Mouse (Mus musculus) forebrain, embryonic 11.5 days (tissue): ENCODE measurements around the gene Trio. TPM values are rescaled to one million over a fixed set of nuclear protein-coding genes. Genes with fewer than 3 reads are reported as not detected.

Experiments used
- ATAC-seq: fragments of 200-750 bp; cut with Nextera tagmentation; replicated peaks from 2 replicates; pipeline ENCODE4 v1.8.0; 2017; ENCODE audit warnings: moderate TSS enrichment; ENCODE audit not compliant: low FRiP score
- DNase-seq: peaks from one replicate; pipeline ENCODE4 v3.0.0-alpha.2; 2017; ENCODE audit warnings: low spot score
- H3K27ac ChIP-seq: fragments of 300-500 bp; sonication (generic); 2 replicates; pipeline ENCODE4 v1.5.1; 2014; ENCODE audit warnings: low read depth, low read length
- H3K27me3 ChIP-seq: fragments of 300-500 bp; sonication (generic); 2 replicates; pipeline ENCODE4 v1.6.1; 2014; ENCODE audit warnings: mild to moderate bottlenecking, low read length, mixed read lengths; ENCODE audit not compliant: control insufficient read depth, insufficient read depth
- H3K36me3 ChIP-seq: fragments of 300-500 bp; sonication (generic); 2 replicates; pipeline ENCODE4 v1.6.1; 2014; ENCODE audit warnings: mild to moderate bottlenecking, low read length, moderate library complexity, mixed read lengths; ENCODE audit not compliant: control insufficient read depth, insufficient read depth
- H3K4me1 ChIP-seq: fragments of 300-500 bp; sonication (generic); replicated peaks from 2 replicates; pipeline ENCODE4 v1.6.1; 2014; ENCODE audit warnings: low read length, mixed read lengths; ENCODE audit not compliant: control insufficient read depth, insufficient read depth
- H3K4me2 ChIP-seq: fragments of 300-500 bp; sonication (generic); 2 replicates; pipeline ENCODE4 v1.6.1; 2014; ENCODE audit warnings: low read depth, mild to moderate bottlenecking, low read length, moderate library complexity, mixed read lengths; ENCODE audit not compliant: severe bottlenecking
- H3K4me3 ChIP-seq: fragments of 300-500 bp; sonication (generic); 2 replicates; pipeline ENCODE4 v1.5.1; 2014; ENCODE audit warnings: low read depth, low read length
- H3K9ac ChIP-seq: fragments of 300-500 bp; sonication (generic); 2 replicates; pipeline ENCODE4 v1.6.1; 2014; ENCODE audit warnings: low read length
- H3K9me3 ChIP-seq: fragments of 300-500 bp; sonication (generic); 2 replicates; pipeline ENCODE4 v1.6.1; 2016; ENCODE audit warnings: low read length, mixed read lengths; ENCODE audit not compliant: control insufficient read depth
- WGBS: fragments of 180-500 bp; shearing (Covaris S2); extraction: QIAGEN DNeasy Blood & Tissue Kit; methylation state at CpG from one replicate; pipeline ENCODE4 v1.1.7; 2014; 5-methylcytosine and 5-hydroxymethylcytosine counted together
- polyA plus RNA-seq: library from polyadenylated mRNA; unstranded; fragments of >200 nt; fragmentation: Nextera tagmentation; extraction: Ambion mirVana; gene quantifications from 2 replicates; pipeline ENCODE4 v1.2.1, GENCODE M21; 2014

Trio gene
- polyA plus RNA-seq, 1 experiment from 2014 or later, result 41.8 TPM

DNA sequence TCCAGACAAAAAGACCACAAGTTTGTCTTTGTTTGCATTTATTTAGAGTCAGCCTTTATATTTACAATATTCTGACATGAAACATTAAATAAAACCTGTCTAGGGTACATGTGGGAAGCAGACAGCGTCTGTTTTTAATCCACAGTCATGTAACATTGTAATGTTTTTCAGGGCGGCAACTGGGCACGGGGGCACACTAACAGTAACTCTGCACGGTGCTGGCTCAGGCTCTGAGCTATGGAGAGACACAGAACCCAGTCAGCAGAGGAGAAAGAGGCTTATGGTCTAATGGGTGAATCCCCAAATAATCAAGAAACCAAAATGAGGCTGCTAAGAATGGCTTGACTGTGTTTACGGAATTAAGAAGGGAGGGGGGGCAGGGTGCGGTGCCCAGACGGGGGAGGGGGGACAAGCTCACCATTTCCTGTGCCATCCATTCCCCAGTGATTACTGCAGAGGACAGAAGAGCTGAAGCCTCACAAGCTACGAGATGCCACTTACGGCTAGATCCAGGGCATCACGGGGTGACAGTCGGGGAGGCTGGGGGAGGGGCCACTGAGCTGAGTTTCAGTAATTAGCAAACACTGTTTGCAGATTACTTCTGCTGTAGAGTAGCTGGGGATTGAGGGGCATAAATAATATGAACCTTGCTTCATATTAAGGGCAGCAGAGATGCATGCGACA, 255.0 kb downstream of the Trio start:
- Histone ChIP-seq H3K9ac (no peak overlapping the region), H3K27ac (no peak overlapping the region), H3K9me3 (no peaks in the 10 kb centered on the region)

DNA sequence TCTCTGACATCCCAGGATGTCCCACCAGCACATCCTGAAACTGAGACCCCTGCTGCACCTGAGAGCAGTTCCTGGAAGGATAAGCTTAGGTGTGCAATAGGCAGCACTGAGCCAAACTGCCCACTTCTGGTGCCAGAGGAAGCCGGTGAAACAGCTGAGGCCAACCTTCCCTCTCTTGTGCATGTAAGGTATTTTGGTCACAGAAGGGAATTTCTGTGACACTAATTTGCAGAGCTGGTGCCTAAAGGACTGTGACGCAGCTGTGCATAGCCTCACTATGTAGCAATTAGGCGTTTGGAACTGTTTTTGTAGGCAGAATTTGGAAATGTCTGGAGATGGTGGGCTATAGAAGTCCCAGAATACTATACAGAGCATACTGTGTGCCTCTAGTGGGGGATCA, 264.2 kb downstream of the Trio start:
- Histone ChIP-seq H3K27me3 (no peaks in the 10 kb centered on the region), H3K36me3 (no peaks in the 10 kb centered on the region; the same call in 1 of the 2 replicates), H3K4me2 (no peak overlapping the region), H3K4me3 (no peak overlapping the region), H3K9me3 (no peaks in the 10 kb centered on the region), H3K9ac (no peak overlapping the region), H3K4me1 (no peaks in the 10 kb centered on the region), H3K27ac (0 out of 2 replicates have a peak overlapping the region, but pooled peaks have one; percentile 6)
- ATAC-seq (no peak), DNase-seq (no peak)
- 86% methylated on average over 3 of the region's 3 CpGs for WGBS

More for the DNA sequence above, 255.0 kb downstream of the Trio start:
- no peak for DNase-seq
- WGBS, result 60% methylated on average over 12 of the region's 12 CpGs
- no peaks in the 10 kb centered on the region for H3K27me3 ChIP-seq
- H3K4me2 ChIP-seq, result no peak overlapping the region
- peaks cover 10% of the 10 kb centered on the region; the same call in 1 of the 2 replicates for H3K36me3 ChIP-seq
- peaks cover 3% of the 10 kb centered on the region; the same call in 1 of the 2 replicates for H3K4me1 ChIP-seq
- H3K4me3 ChIP-seq, result no peak overlapping the region
- ATAC-seq, result peak; percentile 58

DNA sequence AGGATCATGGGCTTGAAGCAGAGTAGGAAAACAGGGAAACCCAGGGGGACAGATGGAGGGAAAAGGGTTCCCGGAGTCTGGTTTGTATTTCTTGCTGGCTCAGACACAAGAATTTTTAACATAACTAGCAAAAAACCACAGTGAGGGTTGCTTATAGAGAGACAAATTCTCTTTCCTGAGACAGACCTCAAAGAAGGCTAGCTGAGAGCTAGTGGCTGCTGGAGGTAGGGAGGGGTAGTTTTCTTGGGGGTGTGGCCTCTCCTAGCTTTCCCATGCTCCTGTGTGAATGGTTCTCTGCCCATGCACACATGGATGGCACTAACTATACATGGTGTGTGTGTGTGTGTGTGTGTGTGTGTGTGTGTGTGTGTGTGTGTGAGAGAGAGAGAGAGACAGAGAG, 265.0 kb downstream of the Trio start:
- no peak for ATAC-seq
- H3K36me3 ChIP-seq, result no peaks in the 10 kb centered on the region

DNA sequence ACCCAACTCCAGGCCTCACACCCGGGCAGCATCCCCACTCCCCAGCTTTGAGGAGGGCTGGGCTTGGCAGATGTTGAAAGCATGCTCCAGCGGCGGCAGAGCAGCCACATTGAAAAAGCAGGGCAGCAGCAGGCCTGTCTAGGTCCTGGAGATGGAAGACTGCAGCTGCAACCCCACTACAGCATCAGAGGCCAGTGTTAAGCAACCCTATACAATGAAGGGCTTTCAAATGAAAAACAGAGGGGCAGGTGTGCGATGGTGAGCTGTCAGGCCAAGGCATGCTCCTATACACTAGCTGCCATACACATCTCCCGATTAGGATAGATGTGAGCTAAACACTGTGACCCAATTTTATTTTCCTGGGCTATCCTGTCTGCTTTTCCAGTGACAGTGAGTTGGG, 265.8 kb downstream of the Trio start:
- WGBS, result 80% methylated on average over 5 of the region's 5 CpGs
- ATAC-seq, result no peak
- no peak overlapping the region for H3K27ac ChIP-seq

More for the DNA sequence above, 265.0 kb downstream of the Trio start:
- Histone ChIP-seq H3K4me2 (no peak overlapping the region), H3K9me3 (no peaks in the 10 kb centered on the region), H3K4me1 (no peaks in the 10 kb centered on the region), H3K4me3 (no peak overlapping the region), H3K27me3 (no peaks in the 10 kb centered on the region), H3K27ac (no peak overlapping the region), H3K9ac (no peak overlapping the region)
- WGBS, result 95% methylated on average over 1 of the region's 1 CpGs
- DNase-seq, result no peak

DNA sequence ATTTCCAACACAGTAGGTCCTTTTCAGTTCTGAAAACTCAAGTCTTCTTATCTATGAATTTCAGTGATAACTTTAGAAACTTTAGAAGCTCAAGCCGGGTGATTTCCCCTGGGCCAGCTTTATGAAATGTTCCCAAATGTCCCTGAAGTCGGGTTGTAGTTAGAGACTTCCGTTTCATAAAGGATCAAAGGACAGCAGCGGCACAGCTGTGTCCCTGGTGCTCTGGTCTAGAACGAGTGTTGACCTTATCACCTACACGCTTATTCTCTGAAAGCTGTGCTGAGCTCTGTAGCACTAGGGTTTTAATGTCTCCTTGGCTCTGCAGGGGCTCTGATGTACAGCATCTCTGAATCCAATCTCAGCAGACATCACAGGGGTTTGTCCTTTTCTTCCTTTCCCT, 267.0 kb downstream of the Trio start:
- no peaks in the 10 kb centered on the region for H3K9me3 ChIP-seq
- ATAC-seq, result no peak
- H3K36me3 ChIP-seq, result peaks cover 3% of the 10 kb centered on the region; the same call in 1 of the 2 replicates

More for the DNA sequence above, 265.8 kb downstream of the Trio start:
- H3K36me3 ChIP-seq, result peaks cover 3% of the 10 kb centered on the region; the same call in 1 of the 2 replicates
- no peak overlapping the region for H3K4me3 ChIP-seq
- no peaks in the 10 kb centered on the region for H3K9me3 ChIP-seq
- no peaks in the 10 kb centered on the region for H3K4me1 ChIP-seq
- no peaks in the 10 kb centered on the region for H3K27me3 ChIP-seq
- no peak overlapping the region for H3K4me2 ChIP-seq
- H3K9ac ChIP-seq, result no peak overlapping the region
- no peak for DNase-seq

DNA sequence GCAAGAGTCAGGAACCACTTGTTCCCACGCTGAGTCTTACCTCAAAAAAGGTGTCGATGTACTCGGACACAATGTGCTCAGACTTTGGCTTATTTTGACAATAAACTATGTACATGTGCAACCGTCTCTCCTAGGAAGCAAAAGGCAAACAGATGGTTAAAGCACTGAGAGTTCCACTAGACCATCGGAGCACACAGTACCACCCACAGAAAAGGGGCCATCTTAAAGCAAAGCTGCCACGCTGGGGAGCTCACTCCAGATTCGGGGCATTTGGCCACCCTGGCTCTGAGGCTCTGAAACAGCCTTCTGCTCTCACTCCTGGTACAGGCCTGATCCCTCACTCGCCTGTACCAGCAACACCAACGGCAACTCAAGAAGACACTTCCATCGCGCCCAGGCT, 269.2 kb downstream of the Trio start:
- H3K36me3 ChIP-seq, result peaks cover 3% of the 10 kb centered on the region; the same call in 1 of the 2 replicates
- H3K4me1 ChIP-seq, result no peaks in the 10 kb centered on the region
- H3K4me3 ChIP-seq, result no peak overlapping the region
- H3K27me3 ChIP-seq, result no peaks in the 10 kb centered on the region
- ATAC-seq (no peak), DNase-seq (no peak)
- 94% methylated on average over 11 of the region's 11 CpGs for WGBS
- no peak overlapping the region for H3K27ac ChIP-seq
- no peak overlapping the region for H3K9ac ChIP-seq
- H3K4me2 ChIP-seq, result no peak overlapping the region
- no peaks in the 10 kb centered on the region for H3K9me3 ChIP-seq

More for the DNA sequence above, 267.0 kb downstream of the Trio start:
- Histone ChIP-seq H3K27me3 (no peaks in the 10 kb centered on the region), H3K4me1 (no peaks in the 10 kb centered on the region), H3K4me2 (no peak overlapping the region), H3K4me3 (no peak overlapping the region), H3K9ac (no peak overlapping the region), H3K27ac (no peak overlapping the region)
- DNase-seq, result no peak
- WGBS, result 78% methylated on average over 6 of the region's 6 CpGs

DNA sequence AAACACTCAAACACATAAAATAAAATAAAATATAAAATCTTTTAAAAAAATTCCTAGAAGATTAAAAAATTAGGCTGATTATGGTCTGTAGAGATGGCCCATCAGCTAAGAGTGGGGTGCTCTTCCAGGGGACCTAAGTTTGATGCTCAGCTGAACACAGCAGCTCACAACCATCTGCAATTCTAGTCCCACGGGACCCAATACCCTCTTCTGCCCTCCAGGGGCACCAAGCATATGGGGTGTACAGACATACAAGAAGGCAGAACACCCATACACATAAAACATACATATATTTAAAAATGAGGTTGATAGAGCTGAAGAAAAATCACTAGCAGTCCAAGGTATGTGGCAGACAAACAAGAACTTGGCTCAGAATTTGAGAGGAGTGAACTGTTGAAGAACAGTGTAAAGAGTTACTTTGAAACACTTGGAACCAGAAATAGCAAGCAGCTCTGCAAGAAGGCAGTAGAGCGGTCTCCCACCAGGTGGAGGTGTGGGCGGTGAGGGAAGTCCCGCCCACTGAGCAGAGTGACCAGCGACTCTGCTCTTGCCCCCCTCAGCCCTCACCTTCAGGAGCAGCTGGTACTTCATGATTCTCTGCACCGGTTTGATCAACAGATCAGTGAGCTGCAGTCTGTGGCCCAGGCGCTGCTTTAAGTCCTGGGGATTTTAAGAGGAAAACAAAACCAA, 270.9 kb downstream of the Trio start:
- ATAC-seq (no peak), DNase-seq (no peak)
- 82% methylated on average over 7 of the region's 7 CpGs for WGBS
- H3K9me3 ChIP-seq, result no peaks in the 10 kb centered on the region
- no peak overlapping the region for H3K4me2 ChIP-seq
- H3K4me3 ChIP-seq, result no peak overlapping the region
- H3K27ac ChIP-seq, result no peak overlapping the region
- H3K9ac ChIP-seq, result no peak overlapping the region
- peaks cover 8% of the 10 kb centered on the region; the same call in 1 of the 2 replicates for H3K36me3 ChIP-seq
- no peaks in the 10 kb centered on the region for H3K27me3 ChIP-seq
- no peaks in the 10 kb centered on the region for H3K4me1 ChIP-seq

DNA sequence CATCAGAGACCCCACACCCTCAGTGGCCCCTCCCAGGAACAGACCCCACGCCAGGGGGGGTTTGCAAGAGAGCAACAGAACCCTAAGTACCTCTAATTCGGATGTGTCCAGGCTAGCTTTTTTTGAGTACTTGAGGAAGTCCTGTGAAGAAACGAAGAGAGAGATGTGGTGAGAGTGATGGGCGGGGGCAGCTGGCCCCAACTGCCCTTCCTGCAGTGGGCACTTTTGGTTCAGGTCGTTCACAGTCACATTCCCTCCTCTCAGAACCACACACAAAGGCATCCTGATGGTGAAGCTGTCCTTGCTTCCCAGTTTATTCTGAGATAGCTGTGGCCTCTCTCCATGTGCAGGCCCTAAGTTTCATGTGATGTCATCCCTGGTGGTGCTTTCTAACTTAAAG, 271.7 kb downstream of the Trio start:
- Histone ChIP-seq H3K4me2 (no peak overlapping the region), H3K9me3 (no peaks in the 10 kb centered on the region), H3K27me3 (no peaks in the 10 kb centered on the region), H3K36me3 (peaks cover 12% of the 10 kb centered on the region; the same call in 1 of the 2 replicates), H3K9ac (no peak overlapping the region), H3K27ac (no peak overlapping the region), H3K4me3 (no peak overlapping the region), H3K4me1 (no peaks in the 10 kb centered on the region)
- ATAC-seq (no peak), DNase-seq (no peak)
- WGBS, result 82% methylated on average over 5 of the region's 5 CpGs
